Mouse (Mus musculus) telencephalon, adult 2 months (tissue): ENCODE measurements around the gene Lmod3.

ENCODE experiments used
- DNase-seq: peaks from one replicate; pipeline ENCODE4 v3.0.0-alpha.2; 2011; ENCODE audit warnings: low read depth, low spot score

The Lmod3 gene

GRCm38 (mm10) chr6:97200437-97200836 is 52.1 kb downstream of the Lmod3 start:
- no peak for DNase-seq
